Mouse (Mus musculus) right cerebral cortex, adult 18-20 months (tissue): ENCODE results near the gene 2300002M23Rik.

Source experiments
- DNase-seq: peaks from one replicate; pipeline ENCODE4 v3.0.0; 2022; ENCODE audit warnings: mixed read lengths

The 2300002M23Rik gene

GRCm38 (mm10) chr17:35556812-35557211, 10.4 kb upstream of the 2300002M23Rik start:
- peak; percentile 48 for DNase-seq

- DNase-seq: no peak
Observed at GRCm38 (mm10) chr17:35557351-35557750, 9.9 kb upstream of the 2300002M23Rik start.

- DNase-seq: no peak
Observed at GRCm38 (mm10) chr17:35558216-35558615, 9.0 kb upstream of the 2300002M23Rik start.

GRCm38 (mm10) chr17:35567767-35568166, 517 bp downstream of the 2300002M23Rik start:
- DNase-seq: no peak

- no peak for DNase-seq
Observed at GRCm38 (mm10) chr17:35569091-35569944, 2.1 kb downstream of the 2300002M23Rik start.

- no peak for DNase-seq
Observed at GRCm38 (mm10) chr17:35570836-35571235, 3.6 kb downstream of the 2300002M23Rik start.

GRCm38 (mm10) chr17:35571477-35571876, 4.2 kb downstream of the 2300002M23Rik start:
- no peak for DNase-seq

- peak; percentile 64 for DNase-seq
Observed at GRCm38 (mm10) chr17:35578211-35578610, 11.0 kb downstream of the 2300002M23Rik start.

GRCm38 (mm10) chr17:35582900-35583299, 15.7 kb downstream of the 2300002M23Rik start:
- DNase-seq: no peak

GRCm38 (mm10) chr17:35584330-35584937, 17.2 kb downstream of the 2300002M23Rik start:
- peak; percentile 85 for DNase-seq

- no peak for DNase-seq
Observed at GRCm38 (mm10) chr17:35587291-35587690, 20.0 kb downstream of the 2300002M23Rik start.

- DNase-seq: no peak
Observed at GRCm38 (mm10) chr17:35588387-35588786, 21.1 kb downstream of the 2300002M23Rik start.

GRCm38 (mm10) chr17:35590410-35591218, 23.4 kb downstream of the 2300002M23Rik start:
- peak; percentile 72 for DNase-seq

- DNase-seq: no peak
Observed at GRCm38 (mm10) chr17:35591219-35591578, 23.9 kb downstream of the 2300002M23Rik start.

- no peak for DNase-seq
Observed at GRCm38 (mm10) chr17:35591731-35592130, 24.5 kb downstream of the 2300002M23Rik start.

GRCm38 (mm10) chr17:35592131-35592530, 24.9 kb downstream of the 2300002M23Rik start:
- DNase-seq: no peak

- DNase-seq: no peak
Observed at GRCm38 (mm10) chr17:35593786-35594185, 26.5 kb downstream of the 2300002M23Rik start.

GRCm38 (mm10) chr17:35594456-35594855, 27.2 kb downstream of the 2300002M23Rik start:
- DNase-seq: no peak

- no peak for DNase-seq
Observed at GRCm38 (mm10) chr17:35597399-35597798, 30.1 kb downstream of the 2300002M23Rik start.

- DNase-seq: no peak
Observed at GRCm38 (mm10) chr17:35601249-35601648, 34.0 kb downstream of the 2300002M23Rik start, which contains the start of gene Sfta2. Sfta2 (plus strand) TSS chr17:35601549.

GRCm38 (mm10) chr17:35601736-35602354, 34.6 kb downstream of the 2300002M23Rik start:
- no peak for DNase-seq

GRCm38 (mm10) chr17:35617127-35617526, 49.9 kb downstream of the 2300002M23Rik start:
- DNase-seq: no peak
